8 mouse cellular contexts compared by ENCODE assay signal in the genomic region with DNA sequence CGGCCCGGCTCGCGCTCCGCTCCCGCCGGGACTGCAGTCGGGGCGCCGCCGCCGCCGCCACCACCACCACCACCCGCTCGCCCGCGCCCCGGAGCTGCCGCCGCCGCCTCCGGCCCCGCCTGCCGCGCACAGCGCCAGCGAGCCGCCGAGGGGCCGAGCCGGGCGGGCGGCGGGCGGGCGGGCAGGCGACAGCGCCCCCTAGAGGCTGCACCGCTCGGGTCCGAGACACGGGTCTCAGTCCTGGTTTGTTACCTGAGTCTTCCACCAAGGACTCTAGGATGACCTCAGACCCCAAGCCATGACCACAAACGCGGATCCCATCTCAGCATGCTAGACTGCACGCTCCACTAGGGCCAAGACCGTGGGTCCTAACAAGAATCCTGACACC. TPM values are rescaled to one million over a fixed set of nuclear protein-coding genes. Genes with fewer than 3 reads are reported as not detected.
DNase-seq lines count a peak whose midpoint lies in the region; ATAC-seq lines count a peak whose summit lies in the region.

A gene (minus strand): TSS at position 33 of the 388 bp plus-strand sequence.

- H3K9ac ChIP-seq in hindbrain, embryonic 11.5 days (ENCODE audit: low read depth, low read length) = peak within 1 kb of the TSS; percentile 97

- peak within 1 kb of the TSS; percentile 97 for H3K4me3 ChIP-seq in hindbrain, embryonic 11.5 days (ENCODE audit: low read depth, low read length)

- peak; percentile 75 for DNase-seq in Muller cell, postnatal 12 days (ENCODE audit: inconsistent ontology term)
- DNase-seq in cerebellum, adult 9-11 months = peak; percentile 86
- peak in 1 of 2 experiments; percentile 80 for DNase-seq in frontal cortex, adult 2 months (ENCODE audit: extremely low spot score in 1 of 2, low spot score in 1 of 2)
- DNase-seq in hindbrain, embryonic 11.5 days (ENCODE audit: low spot score) = peak; percentile 91
- peak; percentile 73 to 80 for DNase-seq in layer of hippocampus, postnatal 14 days (ENCODE audit: low spot score in 2 of 2)
- DNase-seq in lung, postnatal 25 days (ENCODE audit: low spot score) = peak; percentile 81
- peak; percentile 53 for DNase-seq in retina, adult 2 months (ENCODE audit: low read depth, low spot score)
- DNase-seq in thymus, postnatal 36 days = peak; percentile 85 to 88

- ATAC-seq in hindbrain, embryonic 11.5 days (ENCODE audit: low FRiP score) = peak; percentile 78

- no peaks in the 10 kb centered on the region for H3K9me3 ChIP-seq in hindbrain, embryonic 11.5 days (ENCODE audit: control insufficient read depth, low read length)

- H3K27me3 ChIP-seq in hindbrain, embryonic 11.5 days (ENCODE audit: control insufficient read depth, insufficient read depth, low read length) = no peaks in the 10 kb centered on the region

- WGBS in hindbrain, embryonic 11.5 days = 3% methylated on average over 4 of the region's 46 CpGs

- H3K27ac ChIP-seq in hindbrain, embryonic 11.5 days (ENCODE audit: low read depth, low read length) = peak within 1 kb of the TSS; percentile 66

- H3K36me3 ChIP-seq in hindbrain, embryonic 11.5 days (ENCODE audit: control insufficient read depth, insufficient read depth, low read length) = no peaks in the 10 kb centered on the region

- H3K4me1 ChIP-seq in hindbrain, embryonic 11.5 days (replicated peaks; ENCODE audit: control insufficient read depth, insufficient read depth, low read length) = peaks cover 24% of the 10 kb centered on the region

- peak within 1 kb of the TSS; percentile 87 for H3K4me2 ChIP-seq in hindbrain, embryonic 11.5 days (replicated peaks; ENCODE audit: low read depth, low read length)

RNA-seq across cellular contexts. Expression of the gene that starts here (rescaled TPM):
- polyA plus RNA-seq in frontal cortex, adult 2 months (2012; rRNA removed) = 183 and 199 TPM in 2 replicates
- 12.5 and 13.9 TPM in 2 replicates for polyA plus RNA-seq in hindbrain, embryonic 11.5 days (2014; fragmentation: Nextera tagmentation; extraction: Ambion mirVana)
- 100 to 1,000 TPM; 146 to 150 TPM for total RNA-seq in layer of hippocampus, postnatal 14 days (2021)

Comparison
In these comparisons a context has a peak if more than half of its experiments do, and no peak if none do; other contexts are left out.
1. RNA of the gene that starts here (polyA plus RNA-seq): 183 to 199 TPM in frontal cortex, adult 2 months; 12.5 to 13.9 TPM in hindbrain, embryonic 11.5 days; every median in the first group is over 10 times any median in the second.